Mouse (Mus musculus): ENCODE measurements around the gene Med24.
A peak's percentile ranks its signal among the peaks of the same experiment; 100 is the strongest.
"Not testable (repeated sequence)": the region's sequence is repeated elsewhere in the genome, so short reads cannot be mapped to it uniquely, and the experiment has no call there.

Gene Med24

DNA sequence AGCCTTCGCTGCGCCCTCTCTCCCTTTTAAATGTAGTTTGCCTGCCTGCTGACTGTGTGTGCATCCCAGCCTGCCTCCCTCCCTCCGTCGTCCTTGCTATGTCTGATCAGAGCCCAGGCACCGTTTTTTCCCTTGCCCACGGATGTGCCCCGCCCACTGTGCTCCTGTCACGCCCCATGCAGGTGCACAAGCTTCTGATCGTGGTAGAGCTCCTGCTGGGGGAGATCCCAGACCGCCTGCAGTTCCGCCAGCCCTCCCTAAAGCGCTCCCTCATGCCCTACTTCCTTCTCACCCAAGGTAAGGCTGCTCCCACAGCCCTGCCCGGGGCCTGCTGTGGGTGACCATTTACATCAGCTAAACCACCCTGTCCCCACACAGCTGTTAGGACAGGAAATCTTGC, 36.0 kb downstream of the Med24 start:
- no peak for DNase-seq (ENCODE audit: low read depth, low spot score)

DNA sequence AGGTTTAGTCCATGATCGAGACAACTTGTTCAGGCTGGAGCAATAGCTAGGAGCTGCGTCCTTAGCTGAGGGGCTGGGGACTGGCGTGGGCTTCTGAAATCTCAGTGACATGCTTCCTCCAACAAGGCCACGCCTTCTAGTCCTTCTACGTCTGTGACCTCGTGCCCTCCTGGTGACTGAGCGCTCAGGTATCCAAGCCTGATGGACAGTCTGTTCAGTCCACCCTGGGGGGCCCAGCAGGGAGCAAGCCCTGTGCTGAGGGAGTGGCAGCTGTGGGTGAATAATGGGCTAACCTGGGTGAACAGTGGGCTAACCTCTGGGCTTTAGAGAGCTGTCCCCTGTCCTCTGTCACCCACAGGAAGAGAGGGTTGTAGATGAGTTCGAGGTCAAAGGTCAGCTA, 41.2 kb downstream of the Med24 start:
- no peak for DNase-seq (ENCODE audit: low read depth, low spot score)

DNA sequence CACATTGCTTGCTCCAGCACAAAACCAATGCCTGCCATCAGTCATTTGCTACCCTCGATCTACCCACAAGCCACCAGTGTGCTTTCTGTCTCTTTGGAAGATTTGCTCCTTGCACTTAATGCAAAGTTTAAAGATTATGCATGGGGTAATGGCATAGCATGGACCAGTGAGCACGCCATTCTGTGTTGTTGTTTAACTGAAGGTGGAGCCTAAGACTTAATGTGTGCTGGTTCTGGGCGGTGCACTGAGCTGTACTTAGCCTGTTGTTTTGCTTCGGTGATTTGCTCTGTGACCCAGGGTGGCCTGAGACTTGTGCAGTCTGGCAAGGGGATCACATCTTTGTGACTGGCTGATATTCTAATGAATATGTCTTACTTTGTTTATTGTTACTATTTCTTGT, 42.3 kb downstream of the Med24 start:
- no peak for DNase-seq (ENCODE audit: low read depth, low spot score)

DNA sequence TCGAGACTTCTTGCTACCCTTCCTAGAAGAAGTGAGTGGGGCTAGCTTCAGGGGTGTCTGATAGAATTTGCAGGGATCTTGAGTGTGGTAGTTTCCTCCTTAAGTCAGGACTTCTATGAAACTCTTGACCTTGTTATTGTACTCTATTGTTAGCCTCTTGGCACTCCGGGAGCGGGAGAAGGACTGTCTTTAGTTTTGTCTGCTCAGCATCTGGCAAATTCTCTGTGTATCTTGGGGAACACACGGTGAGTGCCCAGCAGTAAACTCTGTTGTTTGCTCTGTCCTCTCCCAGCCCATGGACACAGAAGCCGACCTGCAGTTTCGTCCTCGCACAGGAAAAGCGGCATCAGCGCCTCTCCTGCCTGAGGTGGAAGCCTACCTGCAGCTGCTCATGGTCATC, 43.6 kb downstream of the Med24 start:
- no peak for DNase-seq (ENCODE audit: low read depth, low spot score)

DNA sequence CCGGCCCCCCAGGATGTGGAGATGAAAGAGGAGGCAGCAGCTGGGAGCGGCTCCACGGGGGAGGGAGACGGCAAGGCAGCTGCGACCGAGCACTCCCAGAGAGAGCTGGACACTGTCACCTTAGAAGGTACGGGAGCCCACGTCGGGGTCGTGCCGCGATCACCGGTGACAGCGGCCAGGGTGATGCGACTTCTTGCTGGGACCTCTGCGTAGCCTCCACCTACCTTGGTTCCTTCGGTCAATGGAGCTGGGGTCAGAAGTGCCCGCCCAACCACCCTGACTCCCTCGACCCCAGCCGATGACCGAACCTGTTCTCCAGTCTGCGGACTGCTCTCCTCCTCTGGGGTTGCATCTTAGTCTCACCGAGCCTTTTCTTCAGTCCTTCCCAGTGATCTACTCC, 46.4 kb downstream of the Med24 start:
- peak; percentile 24 for DNase-seq (ENCODE audit: low read depth, low spot score)

DNA sequence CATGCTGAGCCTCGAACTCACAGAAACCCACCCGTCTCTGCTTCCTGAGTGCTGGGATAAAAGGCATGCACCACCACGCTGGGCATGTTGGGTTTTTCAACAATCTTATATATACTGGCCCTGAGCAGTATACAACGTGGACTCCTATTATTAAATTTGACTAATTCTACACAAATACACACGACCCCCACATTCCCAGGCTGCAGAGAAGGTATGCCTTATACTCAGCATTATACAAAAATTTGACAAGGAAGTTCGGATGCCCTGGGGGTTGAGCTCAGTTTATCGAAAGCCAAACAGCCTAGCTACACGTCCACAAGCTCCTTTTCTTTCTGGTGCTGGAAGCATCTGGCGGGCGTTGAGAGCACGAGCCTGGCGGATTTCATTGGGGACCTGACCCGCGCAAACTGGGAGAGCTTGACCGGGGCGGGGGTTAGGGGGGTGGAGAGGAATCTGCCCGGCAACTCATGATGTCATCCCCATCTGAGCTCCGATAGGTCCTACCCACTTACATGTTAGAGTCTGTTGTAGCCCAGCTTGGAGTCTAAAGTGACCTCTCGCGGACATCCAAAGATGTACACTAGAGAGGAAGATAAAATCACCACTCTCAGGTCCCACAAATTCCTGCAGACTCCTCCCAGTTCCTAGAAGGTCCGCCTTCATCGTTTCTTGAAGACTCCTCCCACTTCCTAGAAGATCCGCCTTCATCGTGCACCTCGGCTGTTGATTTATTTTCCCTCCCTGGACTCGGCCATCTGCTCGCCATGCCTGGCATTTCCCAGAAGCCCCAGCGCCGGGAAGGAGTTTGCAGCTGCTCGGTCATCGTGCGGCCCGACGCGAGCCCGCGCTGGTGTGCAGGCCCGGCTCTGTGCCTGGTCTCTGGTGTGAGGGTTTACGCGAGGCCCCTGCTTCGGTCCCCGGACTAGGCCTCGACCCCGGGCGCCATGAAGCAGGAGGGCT, 47.2 kb downstream of the Med24 start, which contains the start of gene Psmd3:
Psmd3 (plus strand) TSS at position 769 of the 960 bp plus-strand sequence.
- DNase-seq (ENCODE audit: low read depth, low spot score), result peak; percentile 100

DNA sequence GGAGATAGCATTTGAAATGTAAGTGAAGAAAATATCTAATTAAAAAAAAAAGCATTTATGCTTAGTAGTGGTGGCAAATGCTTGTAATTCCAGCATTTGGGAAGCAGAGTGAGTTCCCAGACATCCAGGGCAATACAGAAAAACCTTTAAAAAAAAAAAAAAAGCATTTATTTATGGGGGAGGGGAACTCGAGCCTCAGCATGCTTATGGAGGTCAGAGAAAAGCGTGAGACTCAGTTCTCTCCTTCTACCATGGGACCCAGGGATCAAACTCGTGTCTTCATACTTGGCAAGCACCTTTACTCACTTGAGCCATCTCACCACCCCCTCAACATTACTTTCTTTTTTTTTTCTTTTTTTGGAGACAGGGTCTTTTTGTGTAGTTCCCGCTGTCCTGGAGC, 48.0 kb downstream of the Med24 start:
- no peak for DNase-seq (ENCODE audit: low read depth, low spot score)

DNA sequence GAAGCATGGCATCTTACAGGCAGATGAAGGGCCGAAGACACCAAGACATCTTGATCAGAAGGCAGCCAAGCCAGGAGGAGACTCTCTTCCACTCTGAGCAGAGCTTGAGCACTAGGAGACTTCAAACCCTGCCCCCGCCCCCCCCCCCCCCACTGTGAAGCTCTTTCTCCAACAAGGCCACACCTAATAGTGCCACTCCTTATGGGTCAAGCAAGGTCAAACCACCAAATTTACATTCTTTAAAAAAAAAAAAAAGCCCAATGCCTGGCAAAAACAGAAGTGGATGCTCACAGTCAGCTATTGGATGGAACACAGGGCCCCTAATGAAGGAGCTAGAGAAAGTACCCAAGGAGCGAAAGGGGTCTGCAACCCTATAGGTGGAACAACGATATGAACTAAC, 48.6 kb downstream of the Med24 start:
- DNase-seq (ENCODE audit: low read depth, low spot score), result not testable (repeated sequence)

DNA sequence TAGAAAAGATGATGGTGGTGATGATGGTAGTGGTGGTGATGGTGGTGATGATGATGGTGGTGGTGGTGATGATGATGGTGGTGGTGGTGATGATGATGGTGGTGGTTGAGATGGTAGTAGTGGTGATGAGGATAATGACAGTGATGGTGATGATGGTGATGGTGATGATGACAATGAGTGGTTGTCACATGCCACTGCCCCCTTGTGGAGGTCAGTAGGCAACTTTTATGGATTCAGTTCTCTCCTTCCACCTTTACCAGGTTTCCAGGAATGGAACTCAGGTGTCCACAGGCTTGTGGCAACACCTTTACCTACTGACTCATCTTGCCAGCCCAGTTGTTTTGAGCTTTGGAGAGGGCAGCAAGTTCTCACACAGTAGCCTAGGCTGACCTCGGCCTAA, 49.2 kb downstream of the Med24 start:
- DNase-seq (ENCODE audit: low read depth, low spot score), result no peak

DNA sequence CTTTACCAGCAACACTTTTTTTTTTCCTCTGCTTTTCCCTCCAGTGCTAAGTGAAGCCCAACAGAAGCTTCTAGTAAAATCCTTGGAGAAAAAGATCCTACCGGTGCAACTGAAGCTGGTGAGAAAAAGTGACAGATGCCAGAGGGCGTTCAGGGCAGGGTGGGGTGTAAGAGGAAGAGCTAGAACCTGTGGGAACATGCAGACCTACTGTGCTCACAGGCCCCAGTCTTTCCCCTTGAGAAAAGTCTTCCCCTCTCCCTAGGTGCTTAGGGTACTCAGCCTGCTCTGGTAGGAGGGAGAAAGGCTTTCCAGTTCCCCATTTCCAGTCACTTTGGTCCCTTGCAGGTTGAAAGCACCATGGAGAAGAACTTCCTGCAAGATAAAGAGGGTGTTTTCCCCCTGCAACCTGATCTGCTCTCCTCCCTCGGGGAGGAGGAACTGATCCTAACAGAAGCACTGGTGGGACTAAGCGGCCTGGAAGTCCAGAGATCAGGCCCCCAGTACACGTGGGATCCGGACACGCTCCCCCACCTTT, 53.3 kb downstream of the Med24 start:
- DNase-seq (ENCODE audit: low read depth, low spot score), result no peak

DNA sequence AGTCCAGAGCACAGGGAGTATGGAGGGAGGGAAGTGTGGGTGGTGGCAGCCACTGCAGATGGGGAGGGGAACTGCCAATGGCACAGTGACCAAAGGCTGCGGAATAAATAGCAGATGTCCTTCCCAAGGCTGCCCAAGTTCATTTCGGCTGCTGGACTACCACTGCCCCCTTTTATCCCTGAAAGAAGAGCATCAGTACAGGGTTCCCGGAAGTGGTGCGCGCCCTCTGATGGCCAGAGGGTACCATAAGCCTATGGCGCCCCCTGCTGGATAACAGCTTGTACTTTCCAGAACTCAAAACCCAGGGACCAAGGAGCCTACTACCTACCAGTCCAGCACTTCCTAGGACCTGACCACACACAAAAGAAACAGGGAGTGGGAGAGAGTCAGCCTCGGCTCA, 56.1 kb downstream of the Med24 start:
- peak; percentile 74 for DNase-seq (ENCODE audit: low read depth, low spot score)

DNA sequence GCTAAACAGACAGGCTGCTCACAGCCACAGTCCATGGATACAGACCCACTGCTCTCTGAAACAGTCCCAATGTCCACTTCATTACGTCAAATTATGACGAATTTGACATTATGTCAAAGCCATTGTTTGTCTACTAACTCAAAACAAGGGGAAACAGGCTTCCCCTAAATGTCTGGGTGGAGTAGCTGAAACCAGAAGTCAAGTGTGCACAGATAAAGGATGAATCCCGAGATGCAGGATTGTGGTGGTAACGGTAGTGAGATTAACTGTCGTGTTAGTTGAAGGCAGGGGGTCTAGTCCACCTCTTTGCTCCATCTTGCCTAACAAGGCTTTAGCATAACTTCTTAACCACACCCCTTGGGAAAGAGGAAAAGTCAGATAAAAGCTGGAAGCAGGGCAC, 56.8 kb downstream of the Med24 start:
- no peak for DNase-seq (ENCODE audit: low read depth, low spot score)

DNA sequence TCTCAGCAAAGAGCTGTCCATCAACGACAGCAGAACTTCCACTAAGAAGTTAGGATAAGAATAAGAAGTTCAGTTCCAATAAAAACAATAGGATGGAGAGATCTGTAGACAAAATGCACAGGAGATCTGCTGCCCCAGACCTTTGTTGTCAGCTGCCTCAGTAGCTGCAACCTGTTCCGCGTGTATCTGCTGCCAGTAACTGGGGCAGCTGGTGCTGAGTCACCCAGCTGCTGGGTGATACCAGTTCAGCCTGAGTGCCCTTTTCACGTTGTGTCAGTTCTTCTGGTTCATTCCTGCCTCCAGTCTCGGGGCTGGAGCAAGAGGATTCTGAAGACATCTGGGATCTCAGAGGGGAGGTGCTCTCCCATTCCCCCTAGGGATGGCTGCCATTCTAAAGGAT, 57.4 kb downstream of the Med24 start:
- DNase-seq (ENCODE audit: low read depth, low spot score), result peak; percentile 47

DNA sequence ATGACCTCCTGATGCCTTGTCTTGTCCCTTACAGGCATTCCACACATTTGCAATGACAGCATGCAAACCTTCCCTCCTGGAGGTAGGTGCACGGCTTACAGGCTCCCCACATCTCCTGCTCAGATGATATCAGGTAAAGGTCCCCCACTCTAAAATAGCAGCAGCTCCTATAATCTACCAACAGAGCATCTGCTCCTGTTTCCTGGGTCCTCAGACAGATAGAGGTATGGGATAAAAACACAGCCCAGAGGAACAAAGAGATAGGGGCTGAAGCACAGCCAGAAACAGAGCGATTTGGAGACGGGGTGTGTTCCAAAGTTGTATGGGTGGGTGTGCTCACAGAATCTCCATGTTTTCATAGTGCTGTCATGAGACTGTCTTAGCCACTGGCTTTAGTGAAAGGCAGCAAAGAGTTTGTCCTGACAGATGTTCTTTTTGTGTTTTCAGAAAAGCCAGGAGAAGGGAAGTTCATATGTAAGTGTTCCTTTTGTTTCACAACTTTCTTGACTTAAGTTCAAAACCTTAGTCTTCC, 57.9 kb downstream of the Med24 start:
- no peak for DNase-seq (ENCODE audit: low read depth, low spot score)

DNA sequence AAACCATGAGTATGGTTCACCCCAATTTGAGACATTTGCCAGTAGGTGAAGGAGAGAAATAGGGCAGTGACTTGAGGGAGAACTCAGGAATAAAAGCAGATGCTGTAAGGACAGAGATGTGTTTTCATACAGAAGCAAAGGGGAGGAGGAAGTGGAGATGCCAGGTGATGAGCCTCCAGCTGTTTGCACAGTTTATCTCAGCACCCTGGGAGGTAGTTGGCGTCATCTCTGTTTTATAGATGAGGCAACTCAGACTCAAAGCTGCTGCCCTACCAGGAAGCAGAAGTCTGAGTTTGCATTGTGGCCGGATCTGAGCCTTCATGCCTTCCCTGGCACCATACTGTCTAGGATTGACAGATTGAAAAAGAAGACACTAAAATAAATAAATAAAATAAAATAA, 60.3 kb downstream of the Med24 start:
- DNase-seq (ENCODE audit: low read depth, low spot score), result no peak

DNA sequence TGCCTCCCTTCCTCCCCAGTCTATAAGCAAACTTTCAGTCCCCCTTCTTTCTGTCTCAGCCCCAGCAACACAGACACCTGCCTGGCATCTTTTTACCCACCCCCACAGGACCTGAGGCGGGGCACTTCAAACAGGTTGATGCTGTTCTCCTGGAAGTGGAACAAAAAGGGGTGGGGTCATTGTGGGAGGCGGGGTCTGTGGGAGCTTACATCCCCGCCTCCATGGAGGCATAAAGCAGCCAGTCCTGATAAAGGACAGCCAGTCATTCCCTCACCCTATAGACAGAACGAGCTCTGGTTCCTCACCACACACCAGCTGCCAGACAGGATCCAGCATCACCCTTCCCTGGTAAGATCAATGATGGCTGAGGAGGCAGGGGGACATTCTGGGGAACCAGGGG, 65.1 kb downstream of the Med24 start, which contains the start of gene Gsdma:
Gsdma (plus strand) TSS at position 261 of the 400 bp plus-strand sequence.
- DNase-seq (ENCODE audit: low read depth, low spot score), result no peak

DNA sequence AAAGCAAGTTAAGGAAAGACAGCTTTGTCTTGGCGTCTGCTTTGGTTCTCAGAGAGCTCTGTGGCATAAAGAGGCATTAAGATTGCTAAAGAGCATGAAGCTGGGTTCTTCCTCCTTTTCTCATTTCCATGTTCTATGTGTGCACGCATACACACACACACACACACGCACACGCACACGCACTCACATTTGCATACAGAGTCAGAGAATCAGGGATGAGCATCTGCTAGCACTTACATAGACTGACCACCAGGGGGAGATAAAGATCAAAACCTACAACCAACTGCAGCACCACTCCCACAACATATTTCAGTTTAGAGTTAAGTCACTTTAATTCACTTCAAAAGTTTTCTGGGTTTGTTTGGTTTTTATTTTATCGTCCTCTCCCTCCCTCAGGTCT, 68.7 kb downstream of the Med24 start:
- DNase-seq (ENCODE audit: low read depth, low spot score), result peak; percentile 78

DNA sequence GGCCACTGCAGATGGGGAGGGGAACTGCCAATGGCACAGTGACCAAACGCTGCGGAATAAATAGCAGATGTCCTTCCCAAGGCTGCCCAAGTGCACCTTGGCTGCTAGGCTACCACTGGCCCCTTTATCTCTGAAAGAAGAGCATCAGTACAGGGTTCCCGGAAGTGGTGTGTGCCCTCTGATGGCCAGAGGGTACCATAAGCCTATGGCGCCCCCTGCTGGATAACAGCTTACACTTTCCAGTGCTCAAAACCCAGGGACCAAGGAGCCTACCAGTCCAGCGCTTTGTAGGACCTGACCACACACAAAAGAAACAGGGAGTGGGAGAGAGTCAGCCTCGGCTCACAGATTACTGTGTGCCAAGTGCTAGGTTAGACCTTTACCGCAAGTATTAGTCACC, 74.2 kb downstream of the Med24 start:
- DNase-seq (ENCODE audit: low read depth, low spot score), result peak; percentile 72
